Mouse (Mus musculus) heart, embryonic 16.5 days (tissue): ENCODE data around the gene Itga9. TPM values are rescaled to one million over a fixed set of nuclear protein-coding genes. Genes with fewer than 3 reads are reported as not detected.

Experiments used
- ATAC-seq: fragments of 200-750 bp; cut with Nextera tagmentation; replicated peaks from 2 replicates; pipeline ENCODE4 v1.8.0; 2017; ENCODE audit warnings: moderate number of reproducible peaks; ENCODE audit not compliant: insufficient read depth, low FRiP score; ENCODE audit errors: extremely low read depth
- H3K27ac ChIP-seq: fragments of 300-500 bp; sonication (generic); 2 replicates; pipeline ENCODE4 v1.5.1; 2014; ENCODE audit warnings: mild to moderate bottlenecking, low read length, control low read depth, moderate library complexity
- H3K27me3 ChIP-seq: fragments of 300-500 bp; sonication (generic); 2 replicates; pipeline ENCODE4 v1.6.1; 2014; ENCODE audit warnings: low read length, mixed read lengths; ENCODE audit not compliant: control insufficient read depth, insufficient read depth
- H3K36me3 ChIP-seq: fragments of 300-500 bp; sonication (generic); 2 replicates; pipeline ENCODE4 v1.6.1; 2014; ENCODE audit not compliant: control insufficient read depth, insufficient read depth
- H3K4me1 ChIP-seq: fragments of 300-500 bp; sonication (generic); 2 replicates; pipeline ENCODE4 v1.6.1; 2014; ENCODE audit warnings: low read length, mixed read lengths; ENCODE audit not compliant: control insufficient read depth, insufficient read depth
- H3K4me2 ChIP-seq: fragments of 300-500 bp; sonication (generic); 2 replicates; pipeline ENCODE4 v1.6.1; 2014; ENCODE audit warnings: low read depth, mild to moderate bottlenecking, control low read depth, low read length
- H3K4me3 ChIP-seq: fragments of 300-500 bp; sonication (generic); 2 replicates; pipeline ENCODE4 v1.5.1; 2014; ENCODE audit warnings: mild to moderate bottlenecking, control low read depth, low read length
- H3K9ac ChIP-seq: fragments of 300-500 bp; sonication (generic); 2 replicates; pipeline ENCODE4 v1.6.1; 2014; ENCODE audit warnings: low read length, control low read depth
- H3K9me3 ChIP-seq: fragments of 300-500 bp; sonication (generic); replicated peaks from 2 replicates; pipeline ENCODE4 v1.6.1; 2016; ENCODE audit warnings: low read length; ENCODE audit not compliant: control insufficient read depth
- WGBS: fragments of 180-500 bp; shearing (Covaris S2); extraction: QIAGEN DNeasy Blood & Tissue Kit; methylation state at CpG from one replicate; pipeline ENCODE4 v1.1.7; 2014; 5-methylcytosine and 5-hydroxymethylcytosine counted together
- polyA plus RNA-seq: library from polyadenylated mRNA; unstranded; fragments of >200 nt; fragmentation: Nextera tagmentation; extraction: Ambion mirVana; gene quantifications from 2 replicates; pipeline ENCODE4 v1.2.1, GENCODE M21; 2015

Gene Itga9
- polyA plus RNA-seq, 1 experiment from 2014 or later: 3.1 TPM

GRCm38 (mm10) chr9:118580371-118580770 is 26.1 kb upstream of the Itga9 start:
- H3K4me2 ChIP-seq: no peak overlapping the region
- no peak overlapping the region for H3K27ac ChIP-seq
- H3K27me3 ChIP-seq: no peaks in the 10 kb centered on the region
- no peaks in the 10 kb centered on the region for H3K9me3 ChIP-seq
- WGBS: 72% methylated on average over 6 of the region's 6 CpGs
- no peak for ATAC-seq
- peaks cover 23% of the 10 kb centered on the region for H3K36me3 ChIP-seq
- peaks cover 7% of the 10 kb centered on the region; the same call in 1 of the 2 replicates for H3K4me1 ChIP-seq
- H3K9ac ChIP-seq: no peak overlapping the region
- no peak overlapping the region for H3K4me3 ChIP-seq

- Histone ChIP-seq H3K4me3 (no peak overlapping the region), H3K4me2 (no peak overlapping the region), H3K27me3 (no peaks in the 10 kb centered on the region), H3K4me1 (peaks cover 7% of the 10 kb centered on the region; the same call in 1 of the 2 replicates), H3K27ac (no peak overlapping the region), H3K36me3 (peaks cover 15% of the 10 kb centered on the region; the same call in 1 of the 2 replicates), H3K9ac (no peak overlapping the region), H3K9me3 (no peaks in the 10 kb centered on the region)
- 0 out of 2 replicates have a peak, but pooled peaks have one; percentile 35 for ATAC-seq
- WGBS: 57% methylated on average over 6 of the region's 6 CpGs
These were observed 23.7 kb upstream of the Itga9 start for GRCm38 (mm10) chr9:118582757-118583156.

- no peak for ATAC-seq
- no peak overlapping the region for H3K4me3 ChIP-seq
- H3K36me3 ChIP-seq: peaks cover 8% of the 10 kb centered on the region; the same call in 1 of the 2 replicates
- peaks cover 16% of the 10 kb centered on the region for H3K4me1 ChIP-seq
- H3K9ac ChIP-seq: no peak overlapping the region
- no peaks in the 10 kb centered on the region for H3K27me3 ChIP-seq
- no peak overlapping the region for H3K27ac ChIP-seq
- H3K9me3 ChIP-seq: no peaks in the 10 kb centered on the region
- no peak overlapping the region for H3K4me2 ChIP-seq
- WGBS: 48% methylated on average over 1 of the region's 1 CpGs
These were observed 21.7 kb upstream of the Itga9 start for GRCm38 (mm10) chr9:118584838-118585237.

GRCm38 (mm10) chr9:118585998-118586397 is 20.5 kb upstream of the Itga9 start:
- H3K4me3 ChIP-seq: no peak overlapping the region
- peaks cover 27% of the 10 kb centered on the region for H3K4me1 ChIP-seq
- H3K27ac ChIP-seq: no peak overlapping the region
- WGBS: 62% methylated on average over 6 of the region's 6 CpGs
- no peaks in the 10 kb centered on the region for H3K9me3 ChIP-seq
- no peak overlapping the region for H3K4me2 ChIP-seq
- ATAC-seq: no peak
- H3K9ac ChIP-seq: no peak overlapping the region
- 0 out of 2 replicates have a peak, but pooled peaks cover 6% of the 10 kb centered on the region for H3K36me3 ChIP-seq
- H3K27me3 ChIP-seq: no peaks in the 10 kb centered on the region

- no peak overlapping the region for H3K9ac ChIP-seq
- ATAC-seq: no peak
- H3K36me3 ChIP-seq: 0 out of 2 replicates have a peak, but pooled peaks cover 2% of the 10 kb centered on the region
- H3K4me3 ChIP-seq: no peak overlapping the region
- H3K27ac ChIP-seq: no peak overlapping the region
- no peak overlapping the region for H3K4me2 ChIP-seq
- H3K27me3 ChIP-seq: no peaks in the 10 kb centered on the region
- 70% methylated on average over 4 of the region's 4 CpGs for WGBS
- H3K4me1 ChIP-seq: peaks cover 29% of the 10 kb centered on the region
- no peaks in the 10 kb centered on the region for H3K9me3 ChIP-seq
These were observed 19.4 kb upstream of the Itga9 start for GRCm38 (mm10) chr9:118587115-118587514.

GRCm38 (mm10) chr9:118589249-118589648 is 17.2 kb upstream of the Itga9 start:
- no peak for ATAC-seq
- WGBS: 24% methylated on average over 3 of the region's 3 CpGs
- Histone ChIP-seq H3K27me3 (no peaks in the 10 kb centered on the region), H3K36me3 (no peaks in the 10 kb centered on the region), H3K4me3 (no peak overlapping the region), H3K4me2 (0 out of 2 replicates have a peak overlapping the region, but pooled peaks have one; percentile 7), H3K27ac (no peak overlapping the region; the same call in 1 of the 2 replicates), H3K9ac (no peak overlapping the region; the same call in 1 of the 2 replicates), H3K4me1 (peaks cover 38% of the 10 kb centered on the region), H3K9me3 (no peaks in the 10 kb centered on the region)

GRCm38 (mm10) chr9:118590230-118590629 is 16.3 kb upstream of the Itga9 start:
- WGBS: 15% methylated on average over 7 of the region's 7 CpGs
- Histone ChIP-seq H3K36me3 (no peaks in the 10 kb centered on the region), H3K9me3 (no peaks in the 10 kb centered on the region), H3K9ac (peak overlapping the region; percentile 51), H3K4me2 (peak overlapping the region; percentile 19; the same call in 1 of the 2 replicates), H3K27ac (peak overlapping the region; percentile 77), H3K4me3 (no peak overlapping the region), H3K27me3 (no peaks in the 10 kb centered on the region), H3K4me1 (peaks cover 35% of the 10 kb centered on the region)
- peak; percentile 82 for ATAC-seq

- peaks cover 40% of the 10 kb centered on the region for H3K4me1 ChIP-seq
- H3K36me3 ChIP-seq: no peaks in the 10 kb centered on the region
- no peak overlapping the region for H3K27ac ChIP-seq
- no peaks in the 10 kb centered on the region for H3K27me3 ChIP-seq
- H3K9ac ChIP-seq: no peak overlapping the region
- H3K4me3 ChIP-seq: no peak overlapping the region
- H3K9me3 ChIP-seq: no peaks in the 10 kb centered on the region
- WGBS: 81% methylated on average over 6 of the region's 6 CpGs
- no peak for ATAC-seq
- H3K4me2 ChIP-seq: no peak overlapping the region
These were observed 14.9 kb upstream of the Itga9 start for GRCm38 (mm10) chr9:118591633-118592032.

GRCm38 (mm10) chr9:118592585-118593249 is 13.8 kb upstream of the Itga9 start:
- 30% methylated on average over 13 of the region's 13 CpGs for WGBS
- peak overlapping the region; percentile 13; the same call in 1 of the 2 replicates for H3K4me2 ChIP-seq
- H3K27me3 ChIP-seq: no peaks in the 10 kb centered on the region
- peaks cover 42% of the 10 kb centered on the region for H3K4me1 ChIP-seq
- H3K4me3 ChIP-seq: no peak overlapping the region
- H3K36me3 ChIP-seq: no peaks in the 10 kb centered on the region
- H3K27ac ChIP-seq: peak overlapping the region; percentile 34; the same call in 1 of the 2 replicates
- ATAC-seq: 0 out of 2 replicates have a peak, but pooled peaks have one; percentile 3
- H3K9ac ChIP-seq: no peak overlapping the region
- no peaks in the 10 kb centered on the region for H3K9me3 ChIP-seq
